Mouse (Mus musculus) lung, adult 2 months (tissue): ENCODE measurements around the gene Asb6.

ENCODE experiments used
- CTCF ChIP-seq: fragments of 200-500 bp; IDR thresholded peaks from 2 replicates; pipeline ENCODE4 v1.5.1; 2011; ENCODE audit warnings: mild to moderate bottlenecking, low read length, control low read depth; ENCODE audit not compliant: insufficient read depth
- POLR2A ChIP-seq: fragments of 200-500 bp; IDR thresholded peaks from 2 replicates; pipeline ENCODE4 v1.6.1; 2011; ENCODE audit warnings: low read depth, mild to moderate bottlenecking, control low read depth, low read length, borderline replicate concordance; ENCODE audit errors: extremely low read depth

GRCm38 (mm10) chr2:30852771-30853313, 22.7 kb upstream of the Asb6 start:
- TF ChIP-seq CTCF (no peak), POLR2A (no peak)
